10 mouse cellular contexts compared by ENCODE assay signal in genomic region chr4:33716475-33717117, GRCm38 (mm10).
DNase-seq lines count a peak whose midpoint lies in the region; ATAC-seq lines count a peak whose summit lies in the region.
"Had no signal": no experiment of that assay in that cellular context is flagged by ENCODE, and none has a peak within 500 bp of the region (broad histone marks: within the 10 kb centered on the region; RNA-seq: fewer than 3 reads in every experiment).

No protein-coding gene starts in this region.

- H3K36me3 ChIP-seq in heart, embryonic 15.5 days = no peaks in the 10 kb centered on the region
- no peaks in the 10 kb centered on the region for H3K36me3 ChIP-seq in embryonic facial prominence, embryonic 13.5 days
- H3K36me3 ChIP-seq in hindbrain, embryonic 13.5 days = no peaks in the 10 kb centered on the region
- H3K36me3 ChIP-seq in midbrain, embryonic 13.5 days = no peaks in the 10 kb centered on the region

- intact Hi-C loops in heart, postnatal 36 days (cut with DNase I) = no loop called here

- peak overlapping the region; percentile 33 for H3K4me3 ChIP-seq in heart, embryonic 15.5 days
- no peak overlapping the region for H3K4me3 ChIP-seq in embryonic facial prominence, embryonic 13.5 days
- no peak overlapping the region for H3K4me3 ChIP-seq in hindbrain, embryonic 13.5 days
- no peak overlapping the region for H3K4me3 ChIP-seq in midbrain, embryonic 13.5 days (replicated peaks)

- no peak for DNase-seq in heart, postnatal 36 days
- no peak for DNase-seq in thymus, postnatal 10 days (ENCODE audit: low spot score in 2 of 2)
- no peak for DNase-seq in kidney, adult 11 months
- DNase-seq: thymus, adult 2 months had no signal

- H3K27ac ChIP-seq in heart, embryonic 15.5 days = no peak overlapping the region
- no peak overlapping the region for H3K27ac ChIP-seq in embryonic facial prominence, embryonic 13.5 days
- H3K27ac ChIP-seq in hindbrain, embryonic 13.5 days = no peak overlapping the region
- 0 out of 2 replicates have a peak overlapping the region, but pooled peaks have one; percentile 22 for H3K27ac ChIP-seq in midbrain, embryonic 13.5 days

- H3K9me3 ChIP-seq in heart, embryonic 15.5 days (replicated peaks) = no peaks in the 10 kb centered on the region
- H3K9me3 ChIP-seq in embryonic facial prominence, embryonic 13.5 days = no peaks in the 10 kb centered on the region
- H3K9me3 ChIP-seq in hindbrain, embryonic 13.5 days = no peaks in the 10 kb centered on the region
- H3K9me3 ChIP-seq in midbrain, embryonic 13.5 days = no peaks in the 10 kb centered on the region

- 13% methylated on average over 20 of the region's 20 CpGs for WGBS in heart, embryonic 15.5 days
- 38% methylated on average over 20 of the region's 20 CpGs for WGBS in embryonic facial prominence, embryonic 13.5 days
- 24% methylated on average over 20 of the region's 20 CpGs for WGBS in hindbrain, embryonic 13.5 days
- 19% methylated on average over 20 of the region's 20 CpGs for WGBS in midbrain, embryonic 13.5 days

- peak overlapping the region; percentile 55 for H3K4me2 ChIP-seq in heart, embryonic 15.5 days
- peak overlapping the region; percentile 24 for H3K4me2 ChIP-seq in embryonic facial prominence, embryonic 13.5 days
- H3K4me2 ChIP-seq in hindbrain, embryonic 13.5 days = peak overlapping the region; percentile 30
- H3K4me2 ChIP-seq in midbrain, embryonic 13.5 days (replicated peaks) = peak overlapping the region; percentile 37

- peak; percentile 31 for ATAC-seq in heart, embryonic 15.5 days (replicated peaks; ENCODE audit: insufficient number of reproducible peaks, insufficient read depth, low FRiP score, low read depth)
- ATAC-seq in embryonic facial prominence, embryonic 13.5 days (ENCODE audit: insufficient number of reproducible peaks, insufficient read depth, low FRiP score, low TSS enrichment, low read depth) = no peak
- ATAC-seq in hindbrain, embryonic 13.5 days (ENCODE audit: low FRiP score) = 0 out of 2 replicates have a peak, but pooled peaks have one; percentile 36
- peak; percentile 87 for ATAC-seq in midbrain, embryonic 13.5 days
- ATAC-seq: intestine, postnatal 0 days had no signal

- H3K4me1 ChIP-seq in heart, embryonic 15.5 days (replicated peaks) = peaks cover 7% of the 10 kb centered on the region
- no peaks in the 10 kb centered on the region for H3K4me1 ChIP-seq in embryonic facial prominence, embryonic 13.5 days
- H3K4me1 ChIP-seq in hindbrain, embryonic 13.5 days (replicated peaks) = peaks cover 10% of the 10 kb centered on the region
- peaks cover 14% of the 10 kb centered on the region for H3K4me1 ChIP-seq in midbrain, embryonic 13.5 days (replicated peaks)

- H3K9ac ChIP-seq in heart, embryonic 15.5 days = peak overlapping the region; percentile 9; the same call in 1 of the 2 replicates
- peak overlapping the region; percentile 49; the same call in 1 of the 2 replicates for H3K9ac ChIP-seq in embryonic facial prominence, embryonic 13.5 days
- H3K9ac ChIP-seq in hindbrain, embryonic 13.5 days = no peak overlapping the region
- H3K9ac ChIP-seq in midbrain, embryonic 13.5 days (replicated peaks) = no peak overlapping the region

- H3K27me3 ChIP-seq in heart, embryonic 15.5 days = no peaks in the 10 kb centered on the region
- H3K27me3 ChIP-seq in embryonic facial prominence, embryonic 13.5 days = no peaks in the 10 kb centered on the region
- no peaks in the 10 kb centered on the region for H3K27me3 ChIP-seq in hindbrain, embryonic 13.5 days
- no peaks in the 10 kb centered on the region for H3K27me3 ChIP-seq in midbrain, embryonic 13.5 days
- H3K27me3 ChIP-seq: CH12.LX had no signal

Comparison
In these comparisons a context has a peak if more than half of its experiments do, and no peak if none do; other contexts are left out.
1. H3K9ac ChIP-seq: peak in heart, embryonic 15.5 days (single experiment) and embryonic facial prominence, embryonic 13.5 days (single experiment); none in hindbrain, embryonic 13.5 days (single experiment) and midbrain, embryonic 13.5 days (single experiment).
2. Peak in every context shown above with its lines, with median percentiles within 50 percentile points of each other: H3K4me2 ChIP-seq.